Comparison of ENCODE assay signal across 10 mouse cellular contexts in the genomic region with DNA sequence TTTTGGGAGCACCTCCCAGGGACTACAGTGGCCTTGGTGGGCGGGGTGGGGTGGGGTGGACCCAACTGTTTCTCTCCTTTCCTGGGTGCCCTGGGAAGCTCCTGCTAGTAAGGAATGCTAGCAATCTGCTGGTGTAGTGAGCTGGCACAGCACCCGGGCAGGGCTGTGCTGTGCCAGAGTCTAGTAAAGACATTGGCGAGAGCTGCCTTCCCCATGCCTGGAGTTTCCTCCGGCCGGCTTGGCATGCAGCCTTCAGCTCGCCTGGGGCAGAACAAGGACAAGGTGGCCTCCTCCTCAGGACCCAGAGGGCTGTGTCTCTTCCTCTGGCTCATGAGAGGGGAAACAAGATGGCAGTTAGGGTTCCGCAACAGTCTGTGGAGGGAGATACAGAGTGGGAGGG.
A peak's percentile ranks its signal among the peaks of the same experiment; 100 is the strongest.
DNase-seq lines count a peak whose midpoint lies in the region; ATAC-seq and TF ChIP-seq lines count a peak whose summit lies in the region.
"Had no signal": no experiment of that assay in that cellular context is flagged by ENCODE, and none has a peak within 500 bp of the region (broad histone marks: within the 10 kb centered on the region; RNA-seq: fewer than 3 reads in every experiment).

No protein-coding gene starts in this region.

- no peak overlapping the region for H3K9ac ChIP-seq in neural tube, embryonic 15.5 days (replicated peaks)
- H3K9ac ChIP-seq: embryonic facial prominence, embryonic 12.5 days; liver, embryonic 13.5 days had no signal

- intact Hi-C loops in left cerebral cortex, postnatal 4 days (cut with DNase I) = no loop called here
- intact Hi-C loops in gastrocnemius, postnatal 36 days (cut with DNase I) = loop anchor here (5.0 kb wide), 1 partner anchor 42 kb away; no protein-coding TSS in a partner anchor

- H3K27me3 ChIP-seq in neural tube, embryonic 15.5 days (replicated peaks) = peaks cover 62% of the 10 kb centered on the region

- no peak overlapping the region for H3K4me2 ChIP-seq in neural tube, embryonic 15.5 days
- H3K4me2 ChIP-seq: embryonic facial prominence, embryonic 12.5 days; liver, embryonic 13.5 days had no signal

- TF ChIP-seq CTCF in brain, embryonic 14.5 days (IDR thresholded peaks at IDR 0.05; ENCODE audit: borderline replicate concordance, extremely low read depth, insufficient read depth, insufficient read length) = no peak

- no peaks in the 10 kb centered on the region for H3K36me3 ChIP-seq in neural tube, embryonic 15.5 days
- H3K36me3 ChIP-seq: embryonic facial prominence, embryonic 12.5 days; liver, embryonic 13.5 days had no signal

- H3K9me3 ChIP-seq in neural tube, embryonic 15.5 days (replicated peaks) = no peaks in the 10 kb centered on the region
- H3K9me3 ChIP-seq: embryonic facial prominence, embryonic 12.5 days; liver, embryonic 13.5 days had no signal

- no peak for ATAC-seq in neural tube, embryonic 15.5 days (ENCODE audit: low FRiP score)

- 61% methylated on average over 7 of the region's 7 CpGs for WGBS in neural tube, embryonic 15.5 days

- no peak for TF ChIP-seq POLR2A in brain, embryonic 14.5 days (IDR thresholded peaks at IDR 0.05; ENCODE audit: borderline replicate concordance, extremely low read depth, insufficient read depth, insufficient read length, poor library complexity, severe bottlenecking)

- DNase-seq in left cerebral cortex, postnatal 4 days = peak; percentile 87
- DNase-seq in left cerebral cortex, adult 8-10 months (ENCODE audit: low spot score in 2 of 2) = no peak
- peak; percentile 76 for DNase-seq in brain, embryonic 14.5 days (ENCODE audit: low read depth)
- DNase-seq in gastrocnemius, postnatal 36 days = peak; percentile 45 to 61
- DNase-seq in lung, postnatal 14 days = peak; percentile 52
- DNase-seq in neural tube, embryonic 10.5 days (ENCODE audit: extremely low spot score, low spot score) = no peak
- DNase-seq in embryo, embryonic 9.5 days (ENCODE audit: extremely low spot score) = no peak
- DNase-seq: liver, embryonic 13.5 days had no signal

- H3K4me3 ChIP-seq in neural tube, embryonic 15.5 days (replicated peaks) = no peak overlapping the region
- H3K4me3 ChIP-seq: embryonic facial prominence, embryonic 12.5 days; liver, embryonic 13.5 days had no signal

- H3K4me1 ChIP-seq in neural tube, embryonic 15.5 days = peaks cover 45% of the 10 kb centered on the region
- H3K4me1 ChIP-seq: liver, embryonic 13.5 days had no signal

- H3K27ac ChIP-seq in neural tube, embryonic 15.5 days (replicated peaks) = no peak overlapping the region
- H3K27ac ChIP-seq: embryonic facial prominence, embryonic 12.5 days; liver, embryonic 13.5 days had no signal

Comparison
In these comparisons a context has a peak if more than half of its experiments do, and no peak if none do; other contexts are left out.
1. DNase-seq: peak in left cerebral cortex, postnatal 4 days (single experiment), brain, embryonic 14.5 days (single experiment), gastrocnemius, postnatal 36 days (2 of 2) and lung, postnatal 14 days (single experiment); none in left cerebral cortex, adult 8-10 months (0 of 2), neural tube, embryonic 10.5 days (single experiment) and embryo, embryonic 9.5 days (single experiment).